Mouse (Mus musculus) 3134 (cell line): ENCODE measurements around the gene Frmd4a.

Source experiments
- DNase-seq: peaks from one replicate; pipeline ENCODE4 v3.0.0-alpha.2; 2011; ENCODE audit warnings: low spot score; ENCODE audit not compliant: insufficient read length; ENCODE audit errors: extremely low read depth

The Frmd4a gene

GRCm38 (mm10) chr2:4636656-4637055, 619.1 kb downstream of the Frmd4a start:
- DNase-seq = no peak

GRCm38 (mm10) chr2:4638189-4638588, 620.7 kb downstream of the Frmd4a start:
- no peak for DNase-seq

GRCm38 (mm10) chr2:4645066-4645465, 627.5 kb downstream of the Frmd4a start:
- DNase-seq = no peak

GRCm38 (mm10) chr2:4648094-4648493, 630.6 kb downstream of the Frmd4a start:
- no peak for DNase-seq

- no peak for DNase-seq
Measured at GRCm38 (mm10) chr2:4649646-4650045, 632.1 kb downstream of the Frmd4a start.

GRCm38 (mm10) chr2:4651500-4652285, 634.2 kb downstream of the Frmd4a start, which contains the start of gene Prpf18:
Gene Prpf18, minus strand, starts transcription at chr2:4652113.
- peak; percentile 80 for DNase-seq

GRCm38 (mm10) chr2:4660677-4661076, 643.2 kb downstream of the Frmd4a start:
- DNase-seq = peak; percentile 13
